Mouse (Mus musculus) heart, embryonic 13.5 days (tissue): ENCODE results near the gene Sis. TPM values are rescaled to one million over a fixed set of nuclear protein-coding genes. Genes with fewer than 3 reads are reported as not detected.

Source experiments
- ATAC-seq: fragments of 200-750 bp; cut with Nextera tagmentation; 2 replicates; pipeline ENCODE4 v1.8.0; 2017; ENCODE audit warnings: moderate TSS enrichment; ENCODE audit not compliant: insufficient number of reproducible peaks, low FRiP score, low TSS enrichment; ENCODE audit errors: extremely low read depth
- H3K27ac ChIP-seq: fragments of 300-500 bp; sonication (generic); replicated peaks from 2 replicates; pipeline ENCODE4 v1.5.1; 2015; ENCODE audit warnings: moderate library complexity, mild to moderate bottlenecking, inconsistent platforms
- H3K27me3 ChIP-seq: fragments of 300-500 bp; sonication (generic); replicated peaks from 2 replicates; pipeline ENCODE4 v1.6.1; 2015; ENCODE audit warnings: mild to moderate bottlenecking, inconsistent platforms
- H3K36me3 ChIP-seq: fragments of 300-500 bp; sonication (generic); 2 replicates; pipeline ENCODE4 v1.6.1; 2015; ENCODE audit warnings: mild to moderate bottlenecking, inconsistent platforms
- H3K4me1 ChIP-seq: fragments of 300-500 bp; sonication (generic); 2 replicates; pipeline ENCODE4 v1.6.1; 2015; ENCODE audit warnings: inconsistent platforms
- H3K4me2 ChIP-seq: fragments of 300-500 bp; sonication (generic); 2 replicates; pipeline ENCODE4 v1.6.1; 2015; ENCODE audit warnings: inconsistent platforms, mild to moderate bottlenecking, moderate library complexity
- H3K4me3 ChIP-seq: fragments of 300-500 bp; sonication (generic); 2 replicates; pipeline ENCODE4 v1.5.1; 2015; ENCODE audit warnings: moderate library complexity, mild to moderate bottlenecking, inconsistent platforms
- H3K9ac ChIP-seq: fragments of 300-500 bp; sonication (generic); 2 replicates; pipeline ENCODE4 v1.6.1; 2015; ENCODE audit warnings: inconsistent platforms, mild to moderate bottlenecking, moderate library complexity
- H3K9me3 ChIP-seq: fragments of 300-500 bp; sonication (generic); 2 replicates; pipeline ENCODE4 v1.6.1; 2016; ENCODE audit warnings: inconsistent platforms
- WGBS: fragments of 180-500 bp; shearing (Covaris S2); methylation state at CpG from one replicate; pipeline ENCODE4 v1.1.7; 2015; ENCODE audit warnings: mixed read lengths; 5-methylcytosine and 5-hydroxymethylcytosine counted together
- polyA plus RNA-seq: library from polyadenylated mRNA; unstranded; fragments of >200 nt; fragmentation: Nextera tagmentation; extraction: Ambion mirVana; gene quantifications from 2 replicates; pipeline ENCODE4 v1.2.1, GENCODE M21; 2015

Gene Sis
- not detected in 2 replicates for polyA plus RNA-seq

GRCm38 (mm10) chr3:72967675-72968074 lies at the start of gene Sis:
Gene Sis (minus strand): TSS chr3:72967863.
- no peak for ATAC-seq
- no peaks in the 10 kb centered on the region for H3K4me1 ChIP-seq

DNA sequence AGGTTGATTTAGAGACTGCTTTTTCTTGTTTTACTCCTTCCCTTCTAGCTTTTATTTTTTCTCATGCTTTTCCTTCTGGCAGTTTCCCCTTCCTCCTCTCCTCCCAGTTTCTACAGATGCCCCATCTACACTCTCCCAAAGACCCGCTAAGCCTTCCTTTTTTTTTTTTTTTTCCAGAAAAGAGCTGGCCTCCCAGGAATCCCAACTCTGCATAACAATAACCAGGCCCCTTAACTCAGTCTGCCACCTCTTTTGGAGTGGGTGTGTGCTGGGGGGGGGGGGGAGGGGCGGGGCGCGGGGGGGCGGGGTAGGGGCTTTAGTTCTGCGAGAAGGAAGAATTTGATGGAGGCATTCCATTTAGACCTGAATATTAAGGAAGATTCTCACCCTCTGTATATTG lies 38.4 kb upstream of the Sis start:
- WGBS, result 12% methylated on average over 6 of the region's 6 CpGs
- no peak overlapping the region for H3K9ac ChIP-seq
- no peak overlapping the region for H3K4me3 ChIP-seq
- H3K4me1 ChIP-seq, result no peaks in the 10 kb centered on the region
- H3K36me3 ChIP-seq, result no peaks in the 10 kb centered on the region
- H3K27ac ChIP-seq, result no peak overlapping the region
- no peak overlapping the region for H3K4me2 ChIP-seq
- no peaks in the 10 kb centered on the region for H3K27me3 ChIP-seq
- no peaks in the 10 kb centered on the region for H3K9me3 ChIP-seq
- ATAC-seq, result no peak

More at GRCm38 (mm10) chr3:72967675-72968074, at the start of gene Sis:
- no peak within 1 kb of the TSS for H3K4me3 ChIP-seq
- H3K36me3 ChIP-seq, result no peaks in the 10 kb centered on the region
- H3K9ac ChIP-seq, result no peak within 1 kb of the TSS
- H3K4me2 ChIP-seq, result no peak within 1 kb of the TSS
- no peaks in the 10 kb centered on the region for H3K27me3 ChIP-seq
- H3K9me3 ChIP-seq, result no peaks in the 10 kb centered on the region
- H3K27ac ChIP-seq, result no peak within 1 kb of the TSS

GRCm38 (mm10) chr3:73002933-73003696 lies 35.5 kb upstream of the Sis start:
- H3K9ac ChIP-seq, result no peak overlapping the region
- no peaks in the 10 kb centered on the region for H3K9me3 ChIP-seq
- no peaks in the 10 kb centered on the region for H3K36me3 ChIP-seq
- no peaks in the 10 kb centered on the region for H3K4me1 ChIP-seq
- H3K4me2 ChIP-seq, result no peak overlapping the region
- no peaks in the 10 kb centered on the region for H3K27me3 ChIP-seq
- H3K27ac ChIP-seq, result no peak overlapping the region
- WGBS, result 80% methylated on average over 4 of the region's 4 CpGs
- ATAC-seq, result no peak
- no peak overlapping the region for H3K4me3 ChIP-seq

DNA sequence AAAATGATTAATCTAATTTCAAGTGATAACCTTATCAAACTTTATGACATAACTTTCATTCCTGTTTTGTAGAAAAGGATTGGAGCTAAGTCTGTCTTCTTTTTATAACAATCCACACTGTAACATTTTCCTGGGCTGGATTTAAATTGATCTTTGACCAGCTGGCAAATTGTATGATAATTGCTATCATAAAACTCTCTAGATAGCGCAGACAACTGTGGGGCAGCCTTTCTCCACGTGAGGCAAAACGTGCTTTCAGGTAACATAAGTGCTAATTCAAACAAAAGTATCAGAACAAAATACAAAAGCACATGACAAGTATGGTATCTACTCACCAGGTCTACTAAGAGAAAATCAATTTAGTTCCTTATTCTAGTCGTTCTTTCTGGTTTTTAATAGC lies 29.9 kb upstream of the Sis start:
- Histone ChIP-seq H3K9me3 (no peaks in the 10 kb centered on the region), H3K36me3 (no peaks in the 10 kb centered on the region), H3K9ac (no peak overlapping the region), H3K4me1 (no peaks in the 10 kb centered on the region), H3K27ac (no peak overlapping the region), H3K4me3 (no peak overlapping the region), H3K4me2 (no peak overlapping the region), H3K27me3 (no peaks in the 10 kb centered on the region)
- 59% methylated on average over 4 of the region's 4 CpGs for WGBS
- ATAC-seq, result no peak

- no peak overlapping the region for H3K4me2 ChIP-seq
- no peaks in the 10 kb centered on the region for H3K4me1 ChIP-seq
- H3K27me3 ChIP-seq, result no peaks in the 10 kb centered on the region
- H3K9ac ChIP-seq, result no peak overlapping the region
- 51% methylated on average over 2 of the region's 2 CpGs for WGBS
- no peak overlapping the region for H3K4me3 ChIP-seq
- ATAC-seq, result no peak
- no peak overlapping the region for H3K27ac ChIP-seq
- no peaks in the 10 kb centered on the region for H3K9me3 ChIP-seq
- H3K36me3 ChIP-seq, result no peaks in the 10 kb centered on the region
Measured at GRCm38 (mm10) chr3:72990992-72991391, 23.3 kb upstream of the Sis start.

DNA sequence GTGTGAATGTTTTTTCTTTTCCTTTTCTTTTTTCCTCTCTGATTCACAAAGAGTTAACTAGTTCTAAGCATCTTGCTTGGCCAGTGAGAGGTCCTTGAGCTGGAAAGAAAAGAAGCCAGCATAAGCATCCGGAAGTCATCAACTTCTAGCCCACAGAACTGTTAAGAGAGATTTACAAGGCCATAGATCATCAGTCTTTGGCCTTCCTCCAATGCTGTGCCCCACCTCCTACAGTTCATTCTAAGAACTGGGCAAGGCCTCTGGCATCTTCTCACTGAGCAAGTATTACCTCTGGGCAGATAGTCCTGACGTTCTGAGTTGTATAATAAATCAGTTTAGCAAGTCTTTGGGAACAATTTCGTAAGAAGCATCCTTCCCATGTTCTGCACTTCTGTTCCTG lies 8.9 kb upstream of the Sis start:
- H3K27me3 ChIP-seq, result no peaks in the 10 kb centered on the region
- ATAC-seq, result no peak
- no peak overlapping the region for H3K27ac ChIP-seq
- 52% methylated on average over 3 of the region's 3 CpGs for WGBS
- no peaks in the 10 kb centered on the region for H3K9me3 ChIP-seq
- H3K9ac ChIP-seq, result no peak overlapping the region
- no peak overlapping the region for H3K4me2 ChIP-seq
- no peaks in the 10 kb centered on the region for H3K4me1 ChIP-seq
- H3K4me3 ChIP-seq, result no peak overlapping the region
- no peaks in the 10 kb centered on the region for H3K36me3 ChIP-seq

DNA sequence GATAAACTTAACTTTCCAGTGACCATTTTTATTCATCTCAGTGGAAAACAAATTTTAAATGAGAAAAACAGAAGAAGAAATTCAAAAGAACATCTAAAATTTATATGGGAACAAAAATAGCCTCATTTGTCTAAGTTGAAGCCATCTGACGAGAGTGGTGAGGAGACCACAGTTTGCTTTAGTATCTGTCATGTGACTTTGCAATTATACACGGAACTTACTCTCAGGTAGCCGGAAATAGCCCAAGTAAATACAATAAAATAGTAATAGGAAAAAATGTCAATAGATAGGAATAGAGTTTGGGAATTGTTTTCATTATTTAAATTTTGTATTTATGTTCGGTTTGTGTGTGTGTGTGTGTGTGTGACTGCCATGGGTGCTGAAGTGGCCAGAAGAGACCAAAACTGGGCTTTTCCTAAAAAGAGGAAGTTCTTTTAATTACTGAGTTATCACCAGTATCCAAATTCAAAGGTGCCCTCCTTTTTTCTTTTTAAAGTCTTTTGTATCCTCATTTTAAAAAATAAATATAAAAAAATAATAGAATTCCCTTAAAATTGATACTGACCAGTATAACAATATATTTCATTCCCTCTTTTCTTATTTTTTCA lies 48.6 kb downstream of the Sis start:
- Histone ChIP-seq H3K27me3 (no peaks in the 10 kb centered on the region), H3K4me3 (no peak overlapping the region), H3K27ac (no peak overlapping the region), H3K9ac (no peak overlapping the region), H3K36me3 (no peaks in the 10 kb centered on the region), H3K4me1 (no peaks in the 10 kb centered on the region), H3K4me2 (no peak overlapping the region), H3K9me3 (no peaks in the 10 kb centered on the region)
- WGBS, result 77% methylated on average over 4 of the region's 4 CpGs
- no peak for ATAC-seq

GRCm38 (mm10) chr3:72882501-72882900 lies 85.2 kb downstream of the Sis start:
- no peaks in the 10 kb centered on the region for H3K36me3 ChIP-seq
- ATAC-seq, result no peak
- 70% methylated on average over 1 of the region's 1 CpGs for WGBS
- H3K27ac ChIP-seq, result no peak overlapping the region
- no peaks in the 10 kb centered on the region for H3K4me1 ChIP-seq
- no peak overlapping the region for H3K4me2 ChIP-seq
- no peak overlapping the region for H3K9ac ChIP-seq
- H3K27me3 ChIP-seq, result no peaks in the 10 kb centered on the region
- H3K4me3 ChIP-seq, result no peak overlapping the region
- H3K9me3 ChIP-seq, result no peaks in the 10 kb centered on the region

DNA sequence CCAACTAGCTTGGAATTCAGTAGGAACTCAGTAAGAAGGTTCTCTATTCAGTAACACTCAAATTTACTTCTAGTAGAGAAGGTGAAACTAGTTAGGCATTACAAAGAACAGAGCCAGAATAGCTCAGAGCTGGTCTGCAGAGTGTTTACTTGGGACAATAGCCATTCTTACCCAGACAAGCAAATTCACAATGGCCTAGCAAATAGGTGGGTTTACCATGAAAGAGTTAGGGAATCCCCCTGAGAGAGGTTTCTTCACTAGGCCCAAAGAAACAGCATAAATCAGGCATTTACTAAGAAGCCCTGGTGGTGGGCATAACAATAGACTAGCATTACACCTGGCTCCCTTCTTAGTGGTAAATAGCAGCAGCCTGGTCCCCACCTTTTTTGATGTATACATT lies 99.5 kb downstream of the Sis start:
- no peaks in the 10 kb centered on the region; the same call in 1 of the 2 replicates for H3K9me3 ChIP-seq
- no peaks in the 10 kb centered on the region for H3K27me3 ChIP-seq
- H3K4me2 ChIP-seq, result no peak overlapping the region
- no peak overlapping the region for H3K4me3 ChIP-seq
- no peak overlapping the region for H3K9ac ChIP-seq
- H3K36me3 ChIP-seq, result no peaks in the 10 kb centered on the region
- H3K27ac ChIP-seq, result no peak overlapping the region
- ATAC-seq, result no peak
- no peaks in the 10 kb centered on the region for H3K4me1 ChIP-seq

GRCm38 (mm10) chr3:72858738-72859137 lies 108.9 kb downstream of the Sis start:
- H3K27me3 ChIP-seq, result no peaks in the 10 kb centered on the region
- H3K9me3 ChIP-seq, result no peaks in the 10 kb centered on the region; the same call in 1 of the 2 replicates
- no peaks in the 10 kb centered on the region for H3K4me1 ChIP-seq
- no peak overlapping the region for H3K9ac ChIP-seq
- no peak for ATAC-seq
- H3K36me3 ChIP-seq, result no peaks in the 10 kb centered on the region
- no peak overlapping the region for H3K4me2 ChIP-seq
- no peak overlapping the region for H3K4me3 ChIP-seq
- H3K27ac ChIP-seq, result no peak overlapping the region
- WGBS, result 83% methylated on average over 3 of the region's 3 CpGs

GRCm38 (mm10) chr3:72855405-72855804 lies 112.3 kb downstream of the Sis start:
- Histone ChIP-seq H3K27ac (no peak overlapping the region), H3K9me3 (no peaks in the 10 kb centered on the region), H3K4me3 (no peak overlapping the region), H3K27me3 (no peaks in the 10 kb centered on the region), H3K4me1 (no peaks in the 10 kb centered on the region), H3K36me3 (no peaks in the 10 kb centered on the region), H3K4me2 (no peak overlapping the region), H3K9ac (no peak overlapping the region)
- ATAC-seq, result no peak
- WGBS, result 65% methylated on average over 1 of the region's 1 CpGs

- Histone ChIP-seq H3K27ac (no peak overlapping the region), H3K4me3 (no peak overlapping the region), H3K27me3 (no peaks in the 10 kb centered on the region), H3K36me3 (no peaks in the 10 kb centered on the region), H3K9ac (no peak overlapping the region), H3K9me3 (no peaks in the 10 kb centered on the region), H3K4me1 (no peaks in the 10 kb centered on the region), H3K4me2 (no peak overlapping the region)
- ATAC-seq, result no peak
- WGBS, result 60% methylated on average over 2 of the region's 2 CpGs
Measured at GRCm38 (mm10) chr3:72840641-72841040, 127.0 kb downstream of the Sis start.
